Mouse (Mus musculus): Measurements from ENCODE around the gene Abcc1.

GRCm38 (mm10) chr16:14415206-14415605 lies 53.8 kb downstream of the Abcc1 start:
- TF ChIP-seq CTCF (IDR thresholded peaks at IDR 0.05; ENCODE audit: low read depth) = no peak
- TF ChIP-seq EP300 (IDR thresholded peaks at IDR 0.05; ENCODE audit: low read depth) = no peak

Data from heart, postnatal 0 days (tissue).